Mouse (Mus musculus) lung, adult 18-20 months (tissue): ENCODE data around the gene Btla.

Experiments
- DNase-seq, 2 experiments: peaks; one replicate each; pipeline ENCODE4 v3.0.0; 2022; ENCODE audit warnings: mixed read lengths in 2 of 2

The Btla gene

DNA sequence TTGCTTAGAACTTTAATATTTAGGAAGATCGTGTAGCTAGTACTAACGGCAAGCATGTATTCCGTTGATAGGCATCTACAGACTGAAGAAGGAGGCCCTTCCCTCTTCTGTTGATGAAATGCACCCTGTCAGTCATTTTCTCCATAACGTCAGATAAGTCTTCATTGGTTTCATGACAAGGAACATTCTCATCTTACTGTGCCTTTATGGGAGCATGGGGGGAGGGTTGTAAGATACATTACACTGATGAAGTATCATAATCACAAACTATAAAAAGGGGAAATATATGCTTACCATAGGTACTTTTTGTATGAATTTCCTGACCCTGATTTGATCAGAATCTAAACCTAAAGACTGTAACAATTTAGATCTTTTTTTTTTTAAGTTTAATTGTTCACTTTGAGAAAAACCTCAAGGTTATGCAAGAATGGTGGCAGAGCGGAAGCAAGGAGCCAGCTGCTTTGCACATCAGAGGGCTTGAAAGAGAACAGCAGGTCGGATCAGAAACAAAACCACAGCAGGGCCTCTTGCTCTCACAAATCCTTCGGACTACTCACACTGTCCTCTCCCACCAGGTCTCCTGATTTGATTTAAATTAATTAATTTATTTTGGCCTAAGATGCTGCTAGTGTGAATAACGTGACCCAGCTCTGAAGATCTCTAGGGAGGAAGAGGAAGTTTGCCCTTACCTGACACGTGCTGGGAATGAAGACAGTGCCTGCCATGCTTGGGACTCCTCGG is at the start of gene Btla:
TSS of gene Btla (plus strand) at position 668 of the 741 bp plus-strand sequence.
- no peak for DNase-seq

- no peak for DNase-seq
Observed at GRCm38 (mm10) chr16:45178552-45178951, 45.6 kb upstream of the Btla start.

- DNase-seq: no peak
Observed at GRCm38 (mm10) chr16:45181824-45182223, 42.3 kb upstream of the Btla start.

- peak; percentile 62 to 68 for DNase-seq
Observed at GRCm38 (mm10) chr16:45192613-45193012, 31.5 kb upstream of the Btla start.

DNA sequence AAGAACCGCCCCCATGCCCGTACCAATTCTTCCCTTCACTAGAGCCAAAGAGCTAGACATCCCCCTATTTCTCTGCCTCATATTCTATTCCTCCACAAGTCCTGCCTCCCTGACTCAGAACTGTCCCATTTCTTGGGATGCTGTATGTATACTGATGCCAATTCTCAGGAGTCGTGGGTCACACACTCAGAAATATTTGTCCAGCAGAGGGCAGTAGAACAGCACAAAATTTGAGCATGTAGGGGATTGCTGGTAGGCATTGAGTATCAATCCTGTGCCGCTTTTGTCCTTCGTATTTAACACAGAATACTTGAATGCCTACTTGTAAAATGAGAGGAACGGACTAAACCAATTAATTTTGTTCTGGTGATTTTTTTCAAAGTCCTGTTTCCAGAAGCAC is 27.3 kb upstream of the Btla start:
- peak; percentile 36 to 67 for DNase-seq

DNA sequence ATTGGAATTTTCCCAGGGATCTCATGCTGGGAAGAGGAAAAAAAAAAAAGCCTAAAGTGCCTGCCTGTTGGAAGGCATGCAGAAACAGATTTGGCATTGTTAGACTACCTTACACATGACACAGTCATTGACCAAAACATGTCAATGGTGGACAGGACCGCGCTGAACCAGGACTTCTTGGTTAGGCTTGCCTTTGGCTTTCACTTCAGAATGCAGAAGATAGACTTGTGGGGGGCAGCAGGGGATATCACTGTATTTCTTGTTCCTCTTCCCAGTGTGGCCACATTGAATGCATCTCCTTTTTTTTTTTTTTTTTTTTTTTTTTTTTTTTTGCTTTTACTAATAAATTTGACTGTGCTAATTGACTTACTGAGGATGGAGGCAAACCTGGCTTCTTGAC is 22.7 kb upstream of the Btla start:
- no peak for DNase-seq

GRCm38 (mm10) chr16:45204438-45204837 is 19.7 kb upstream of the Btla start:
- DNase-seq: peak in 1 of 2 experiments; percentile 11

GRCm38 (mm10) chr16:45204859-45205670 is 19.1 kb upstream of the Btla start:
- DNase-seq: no peak

DNA sequence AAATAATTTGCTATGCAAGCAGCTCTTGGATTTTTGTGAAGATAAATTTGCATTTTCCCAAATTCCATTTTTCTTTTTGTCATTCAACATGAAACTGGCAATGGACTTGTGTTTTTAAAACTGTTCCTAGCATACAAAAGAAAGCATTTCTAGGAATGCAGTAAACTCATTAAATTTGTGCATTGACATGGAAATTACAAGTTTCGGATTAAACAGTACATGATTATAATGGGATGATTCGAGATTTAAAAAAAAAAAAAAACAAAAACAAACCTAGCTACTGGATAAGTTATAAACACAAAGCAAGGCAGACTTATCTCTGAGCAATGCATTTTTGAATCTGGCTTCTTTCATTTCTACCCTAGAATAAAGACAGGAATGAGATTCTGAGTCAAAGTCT is 2.1 kb upstream of the Btla start:
- no peak for DNase-seq

DNA sequence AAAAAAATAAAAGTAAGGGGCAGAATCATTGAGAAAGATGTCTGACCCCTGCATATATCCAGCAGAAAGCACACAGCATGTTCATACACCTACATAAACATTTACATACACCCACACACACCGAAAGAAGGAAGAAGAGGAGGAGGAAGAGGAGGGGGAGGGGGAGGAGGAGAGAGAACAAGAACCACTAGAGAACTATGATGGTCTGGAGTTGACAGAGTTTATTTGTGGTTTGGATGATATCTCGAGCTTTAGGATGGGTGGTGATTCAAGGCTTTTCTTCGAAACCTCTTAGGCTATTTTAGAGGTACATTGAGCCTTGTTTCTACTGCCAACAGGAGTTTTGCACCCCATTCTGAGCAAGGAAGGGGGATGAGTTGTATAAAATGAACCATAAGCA is 1.3 kb upstream of the Btla start:
- DNase-seq: no peak

GRCm38 (mm10) chr16:45224431-45225008 is 405 bp downstream of the Btla start:
- no peak for DNase-seq

- DNase-seq: no peak
Observed at GRCm38 (mm10) chr16:45227002-45227401, 2.9 kb downstream of the Btla start.

GRCm38 (mm10) chr16:45231296-45231695 is 7.2 kb downstream of the Btla start:
- DNase-seq: no peak

GRCm38 (mm10) chr16:45233007-45233406 is 8.9 kb downstream of the Btla start:
- no peak for DNase-seq

- DNase-seq: no peak
Observed at GRCm38 (mm10) chr16:45242700-45243099, 18.6 kb downstream of the Btla start.

GRCm38 (mm10) chr16:45244930-45245472 is 20.9 kb downstream of the Btla start:
- no peak for DNase-seq

DNA sequence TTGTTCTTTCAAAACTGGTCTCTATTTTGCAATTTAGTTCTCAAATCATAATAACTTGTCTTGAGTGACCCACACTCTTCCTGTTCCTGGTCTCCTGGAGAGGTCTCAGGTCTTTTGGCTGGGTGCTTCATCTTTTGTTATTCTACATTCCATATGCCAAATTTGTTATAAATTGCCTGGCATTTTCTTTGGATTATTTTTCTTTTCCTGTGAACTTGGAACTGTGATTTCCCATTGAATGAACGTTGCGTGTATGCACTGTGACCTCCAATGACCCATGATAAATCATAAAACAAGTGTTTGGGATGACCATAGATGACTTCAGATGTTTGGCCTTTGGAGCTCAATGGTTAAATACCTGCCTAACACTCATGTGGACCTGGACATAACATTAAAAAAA is 25.6 kb downstream of the Btla start:
- no peak for DNase-seq

DNA sequence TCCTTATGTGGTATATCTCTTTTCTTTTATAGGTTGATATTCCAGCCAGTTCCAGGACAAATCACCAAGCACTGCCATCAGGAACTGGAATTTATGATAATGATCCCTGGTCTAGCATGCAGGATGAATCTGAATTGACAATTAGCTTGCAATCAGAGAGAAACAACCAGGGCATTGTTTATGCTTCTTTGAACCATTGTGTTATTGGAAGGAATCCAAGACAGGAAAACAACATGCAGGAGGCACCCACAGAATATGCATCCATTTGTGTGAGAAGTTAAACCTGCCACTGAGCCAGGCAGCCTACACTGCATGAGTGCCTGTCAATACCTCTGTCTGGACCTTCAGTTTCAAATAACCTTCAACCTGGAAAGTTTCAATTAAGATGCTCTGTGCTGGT is 26.2 kb downstream of the Btla start:
- DNase-seq: no peak

DNA sequence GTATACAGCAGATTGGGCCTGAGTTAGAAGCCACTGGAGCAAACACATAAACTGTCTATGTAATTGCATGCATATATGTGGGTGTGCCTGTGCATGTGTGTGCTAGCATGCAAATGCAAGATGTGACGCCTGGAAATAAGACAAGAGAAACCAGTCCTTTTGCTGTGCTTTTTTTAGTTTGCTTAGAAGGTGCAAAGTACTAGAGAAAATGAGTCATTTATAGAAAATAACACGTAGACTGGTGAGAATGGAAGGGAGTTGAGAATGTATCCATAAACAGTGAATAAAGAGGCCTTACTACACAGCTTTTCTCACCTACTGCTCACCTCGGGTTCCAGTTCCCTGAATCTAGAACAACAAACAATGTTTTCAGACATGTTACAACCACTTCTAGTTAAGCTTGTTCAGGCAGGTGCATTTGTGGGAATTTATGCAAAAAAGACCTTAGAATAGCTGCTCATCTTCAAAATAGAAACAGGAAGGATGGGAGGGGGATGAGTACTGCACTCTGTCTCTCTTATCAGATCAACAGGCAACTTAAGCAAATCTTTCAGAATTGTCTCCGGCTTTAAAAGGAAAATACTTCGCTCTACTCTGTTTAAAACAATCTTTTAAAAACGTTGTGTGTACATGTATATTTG is 27.8 kb downstream of the Btla start:
- no peak for DNase-seq

- DNase-seq: no peak
Observed at GRCm38 (mm10) chr16:45255183-45255861, 31.2 kb downstream of the Btla start.

GRCm38 (mm10) chr16:45256895-45257294 is 32.8 kb downstream of the Btla start:
- no peak for DNase-seq

- DNase-seq: no peak
Observed at GRCm38 (mm10) chr16:45257567-45257966, 33.5 kb downstream of the Btla start.
